Mouse (Mus musculus): Measurements from ENCODE around the gene Zan. TPM values are rescaled to one million over a fixed set of nuclear protein-coding genes. Genes with fewer than 3 reads are reported as not detected.

The Zan gene
- total and polyA plus RNA-seq, 3 experiments: 0.15 TPM; not detected in 2

DNA sequence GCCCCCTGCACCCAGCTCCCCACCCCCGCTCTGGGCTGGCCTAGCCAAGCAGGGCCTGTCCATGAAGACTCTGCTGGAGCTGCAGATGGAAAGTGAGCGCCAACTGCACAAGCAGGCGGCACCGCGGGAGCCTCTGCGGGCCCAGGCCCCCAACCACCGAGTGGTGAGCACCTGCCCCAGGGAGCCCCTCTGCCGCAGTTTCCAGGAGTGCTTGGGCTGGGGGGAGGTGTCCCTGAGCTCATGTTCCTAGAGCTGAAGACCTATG is 47.3 kb upstream of the Zan start:
- H3K27me3 ChIP-seq (ENCODE audit: control insufficient read depth in 1 of 2, insufficient read depth in 2 of 2, low read length in 2 of 2): no peaks in the 10 kb centered on the region
- H3K4me3 ChIP-seq (ENCODE audit: control insufficient read depth in 1 of 2, insufficient read depth in 1 of 2, low read depth in 2 of 2, low read length in 2 of 2): no peak overlapping the region
- no peaks in the 10 kb centered on the region for H3K79me2 ChIP-seq (ENCODE audit: control insufficient read depth, insufficient read depth, low read length, poor library complexity)
- H3K4me1 ChIP-seq (ENCODE audit: control insufficient read depth in 1 of 2, insufficient read depth in 2 of 2, low read length in 2 of 2): no peaks in the 10 kb centered on the region
- H3K9ac ChIP-seq (ENCODE audit: control insufficient read depth, low read depth, low read length, poor library complexity, severe bottlenecking): no peak overlapping the region
- TF ChIP-seq NRF1 (IDR thresholded peaks at IDR 0.05; ENCODE audit: insufficient read depth, low read depth, low read length, poor library complexity, severe bottlenecking) (no peak), SMC3 (IDR thresholded peaks at IDR 0.05; ENCODE audit: low read depth, low read length) (no peak), POLR2AphosphoS5 (IDR thresholded peaks at IDR 0.05; ENCODE audit: borderline replicate concordance, low read depth, low read length) (no peak), CTCF (IDR thresholded peaks at IDR 0.05 in 2 of 3, conservative IDR thresholded peaks at IDR 0.05 in 1 of 3; ENCODE audit: control insufficient read depth in 1 of 3, insufficient read depth in 1 of 3, low read depth in 2 of 3, low read length in 3 of 3, poor library complexity in 1 of 3, severe bottlenecking in 1 of 3) (no peak), TAL1 (IDR thresholded peaks at IDR 0.05; ENCODE audit: low read length) (no peak), MXI1 (IDR thresholded peaks at IDR 0.05; ENCODE audit: low read depth, low read length) (no peak)
- H3K27ac ChIP-seq (ENCODE audit: control insufficient read depth, low read depth, low read length): no peak overlapping the region
- peaks cover 0 to 6% of the 10 kb centered on the region in 2 experiments; a peak in 3 of 4 replicates for H3K36me3 ChIP-seq (ENCODE audit: control insufficient read depth in 1 of 2, insufficient read depth in 2 of 2, low read length in 2 of 2)
- H3K9me3 ChIP-seq (replicated peaks; ENCODE audit: insufficient read depth, low read length): no peaks in the 10 kb centered on the region
- no peak for DNase-seq (ENCODE audit: low read depth, low spot score)

DNA sequence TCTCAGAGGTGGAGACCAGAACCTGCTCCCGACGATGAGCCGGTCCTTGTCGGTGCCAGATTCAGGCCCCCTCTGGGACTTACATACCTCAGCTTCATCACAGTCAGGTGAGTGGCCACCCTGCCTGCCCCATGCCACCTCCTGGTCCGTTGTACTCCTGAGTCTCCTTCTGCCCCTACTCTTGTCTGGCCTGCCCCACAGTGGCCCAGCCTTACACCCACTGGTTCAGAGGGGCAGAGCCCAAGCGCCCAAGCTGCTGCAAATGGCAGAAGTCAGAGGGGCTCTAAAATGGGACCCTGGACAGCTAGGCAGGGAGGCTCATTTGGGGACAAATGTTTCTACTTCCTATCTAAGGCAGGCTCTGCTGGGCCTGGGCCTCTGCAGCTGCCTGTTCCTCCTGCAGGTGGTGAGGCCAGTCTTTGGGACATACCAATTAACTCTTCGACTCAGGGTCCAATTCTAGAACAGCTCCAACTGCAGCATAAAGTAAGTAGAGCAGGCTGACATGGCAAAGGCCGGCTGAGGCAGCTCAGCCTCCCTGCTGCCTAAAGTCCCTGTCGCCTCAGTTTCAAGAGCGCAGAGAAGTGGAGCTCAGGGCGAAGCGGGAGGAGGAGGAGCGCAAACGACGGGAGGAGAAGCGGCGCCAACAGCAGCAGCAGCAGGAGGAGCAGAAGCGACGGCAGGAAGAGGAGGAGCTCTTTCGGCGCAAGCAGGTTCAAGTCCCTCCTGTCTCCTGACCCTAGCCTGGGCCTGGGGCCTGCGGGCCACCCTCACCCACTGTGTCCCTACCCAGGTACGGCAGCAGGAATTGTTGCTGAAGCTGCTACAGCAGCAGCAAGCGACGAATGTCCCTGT is 46.8 kb upstream of the Zan start:
- no peak overlapping the region for H3K4me3 ChIP-seq (ENCODE audit: control insufficient read depth in 1 of 2, insufficient read depth in 1 of 2, low read depth in 2 of 2, low read length in 2 of 2)
- H3K36me3 ChIP-seq (ENCODE audit: control insufficient read depth in 1 of 2, insufficient read depth in 2 of 2, low read length in 2 of 2): peaks cover 0 to 6% of the 10 kb centered on the region in 2 experiments; a peak in 3 of 4 replicates

DNA sequence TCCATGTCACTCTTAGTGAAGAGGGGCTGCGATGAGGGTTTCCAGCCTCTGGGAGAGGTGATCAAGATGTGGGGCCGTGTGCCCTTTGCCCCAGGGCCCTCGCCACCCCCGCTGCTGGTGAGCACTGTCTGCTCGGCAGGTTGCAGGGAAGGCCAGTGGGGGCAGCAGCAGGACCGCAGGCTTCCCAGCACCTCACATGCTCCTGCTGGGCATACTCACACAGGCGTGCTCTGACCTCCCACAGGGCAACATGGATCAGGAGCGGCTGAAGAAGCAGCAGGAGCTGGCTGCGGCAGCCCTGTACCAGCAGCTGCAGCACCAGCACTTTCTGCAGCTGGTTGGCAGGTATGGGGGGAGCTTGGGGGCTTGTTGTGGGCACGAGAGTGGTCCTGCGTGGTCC is 45.8 kb upstream of the Zan start:
- Histone ChIP-seq H3K79me2 (ENCODE audit: control insufficient read depth, insufficient read depth, low read length, poor library complexity) (no peaks in the 10 kb centered on the region), H3K27me3 (ENCODE audit: control insufficient read depth in 1 of 2, insufficient read depth in 2 of 2, low read length in 2 of 2) (no peaks in the 10 kb centered on the region), H3K4me1 (ENCODE audit: control insufficient read depth in 1 of 2, insufficient read depth in 2 of 2, low read length in 2 of 2) (no peaks in the 10 kb centered on the region), H3K9ac (ENCODE audit: control insufficient read depth, low read depth, low read length, poor library complexity, severe bottlenecking) (no peak overlapping the region), H3K4me3 (ENCODE audit: control insufficient read depth in 1 of 2, insufficient read depth in 1 of 2, low read depth in 2 of 2, low read length in 2 of 2) (no peak overlapping the region), H3K27ac (ENCODE audit: control insufficient read depth, low read depth, low read length) (no peak overlapping the region), H3K9me3 (replicated peaks; ENCODE audit: insufficient read depth, low read length) (no peaks in the 10 kb centered on the region), H3K36me3 (ENCODE audit: control insufficient read depth in 1 of 2, insufficient read depth in 2 of 2, low read length in 2 of 2) (peaks cover 0 to 6% of the 10 kb centered on the region in 2 experiments; a peak in 2 of 4 replicates)
- DNase-seq (ENCODE audit: low read depth, low spot score): no peak
- TF ChIP-seq ETS1 (IDR thresholded peaks at IDR 0.05; ENCODE audit: low read depth, low read length) (no peak), SIN3A (IDR thresholded peaks at IDR 0.05; ENCODE audit: low read length) (no peak)

More for the DNA sequence above, 46.8 kb upstream of the Zan start:
- no peak for DNase-seq (ENCODE audit: low read depth, low spot score)
- Histone ChIP-seq H3K9me3 (replicated peaks; ENCODE audit: insufficient read depth, low read length) (no peaks in the 10 kb centered on the region), H3K4me1 (ENCODE audit: control insufficient read depth in 1 of 2, insufficient read depth in 2 of 2, low read length in 2 of 2) (no peaks in the 10 kb centered on the region), H3K9ac (ENCODE audit: control insufficient read depth, low read depth, low read length, poor library complexity, severe bottlenecking) (no peak overlapping the region), H3K27me3 (ENCODE audit: control insufficient read depth in 1 of 2, insufficient read depth in 2 of 2, low read length in 2 of 2) (no peaks in the 10 kb centered on the region), H3K79me2 (ENCODE audit: control insufficient read depth, insufficient read depth, low read length, poor library complexity) (no peaks in the 10 kb centered on the region), H3K27ac (ENCODE audit: control insufficient read depth, low read depth, low read length) (no peak overlapping the region)
- no peak for TF ChIP-seq RCOR1 (IDR thresholded peaks at IDR 0.05; ENCODE audit: low read depth, low read length)
- TF ChIP-seq TBP (IDR thresholded peaks at IDR 0.05; ENCODE audit: low read depth, low read length): no peak
- TF ChIP-seq POLR2AphosphoS5 (IDR thresholded peaks at IDR 0.05; ENCODE audit: borderline replicate concordance, low read depth, low read length): no peak
- TF ChIP-seq POLR2A (IDR thresholded peaks at IDR 0.05; ENCODE audit: control insufficient read depth in 1 of 2, insufficient read depth in 1 of 2, low read depth in 1 of 2, low read length in 2 of 2, poor library complexity in 1 of 2): no peak
- no peak for TF ChIP-seq ZC3H11A (IDR thresholded peaks at IDR 0.05; ENCODE audit: low read depth, low read length)
